Mouse (Mus musculus) G1E (cell line): ENCODE results near the gene Zdhhc17.

Experiments
- CTCF ChIP-seq: IDR thresholded peaks from 2 replicates; pipeline ENCODE4 v1.5.1; 2012; ENCODE audit warnings: low read depth, low read length, inconsistent platforms, mixed read lengths
- GATA1 ChIP-seq: IDR thresholded peaks from 2 replicates; pipeline ENCODE4 v1.6.1; 2012; ENCODE audit warnings: borderline replicate concordance, low read length, inconsistent platforms, mixed read lengths
- TAL1 ChIP-seq: conservative IDR thresholded peaks from 2 replicates; pipeline ENCODE4 v1.6.1; 2012; ENCODE audit warnings: low read depth, low read length, inconsistent platforms, mixed read lengths

- TF ChIP-seq GATA1: no peak
- no peak for TF ChIP-seq TAL1
- TF ChIP-seq CTCF: no peak
Measured at GRCm38 (mm10) chr10:110982771-110983170, 27.2 kb downstream of the Zdhhc17 start.
